Mouse (Mus musculus) sigmoid colon, adult 10 weeks (tissue): ENCODE results near the gene Ehd1. TPM values are rescaled to one million over a fixed set of nuclear protein-coding genes. Genes with fewer than 3 reads are reported as not detected.

Experiments
- polyA plus RNA-seq: library from polyadenylated mRNA; stranded (reverse); fragments of 350-450 nt; fragmentation: Illumina TruSeq; extraction: RNeasy Lipid Tissue Mini Kit (QIAGEN cat#74804); gene quantifications from one replicate; pipeline ENCODE4 v1.2.3, GENCODE M21; 2014; ENCODE audit warnings: low read depth, low replicate concordance

Ehd1 gene
- 8.5 TPM for polyA plus RNA-seq

DNA sequence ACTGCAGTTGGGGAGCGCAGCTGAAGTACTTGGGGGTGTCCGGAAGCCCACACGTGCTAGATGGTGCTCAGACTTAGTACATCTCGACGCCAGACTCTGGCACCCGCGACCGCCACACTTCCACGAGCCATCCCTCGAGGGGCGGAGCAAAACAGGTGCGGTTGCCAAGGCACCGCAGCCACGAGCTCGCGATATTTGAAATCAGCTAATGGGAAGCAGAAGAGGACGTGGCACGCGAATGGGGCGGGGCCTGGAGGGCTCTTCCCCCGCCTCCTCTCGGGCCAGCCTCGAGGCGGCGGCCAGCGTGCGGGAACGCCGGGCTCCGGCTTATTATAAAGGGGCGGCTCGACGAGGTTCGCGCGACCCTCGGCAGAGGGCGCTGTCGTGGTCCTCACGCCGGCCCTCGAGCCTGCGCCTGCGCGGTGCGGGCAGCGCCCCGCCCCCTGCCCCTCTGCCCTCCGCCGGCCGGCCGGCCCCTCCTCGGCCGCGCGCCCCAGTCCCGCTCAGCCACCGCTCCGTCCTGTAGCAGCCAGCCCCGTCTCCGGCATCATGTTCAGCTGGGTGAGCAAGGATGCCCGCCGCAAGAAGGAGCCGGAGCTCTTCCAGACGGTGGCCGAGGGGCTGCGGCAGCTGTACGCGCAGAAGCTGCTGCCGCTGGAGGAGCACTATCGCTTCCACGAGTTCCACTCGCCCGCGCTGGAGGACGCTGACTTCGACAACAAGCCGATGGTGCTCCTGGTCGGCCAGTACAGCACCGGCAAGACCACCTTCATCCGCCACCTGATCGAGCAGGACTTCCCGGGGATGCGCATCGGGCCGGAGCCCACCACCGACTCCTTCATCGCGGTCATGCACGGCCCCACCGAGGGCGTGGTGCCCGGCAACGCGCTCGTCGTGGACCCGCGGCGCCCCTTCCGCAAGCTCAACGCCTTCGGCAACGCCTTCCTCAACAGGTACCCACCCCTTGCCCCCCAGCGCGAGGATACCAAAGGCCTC is at the start of gene Ehd1:
Gene Ehd1, plus strand, starts transcription at position 300 of the 996 bp plus-strand sequence.

GRCm38 (mm10) chr19:6235084-6236052 is 41.2 kb upstream of the Ehd1 start, which contains the start of gene Ppp2r5b:
Gene Ppp2r5b, minus strand, starts transcription at chr19:6235872.

GRCm38 (mm10) chr19:6241274-6242107 is 35.0 kb upstream of the Ehd1 start, which contains the start of gene Atg2a:
Gene Atg2a, plus strand, starts transcription at chr19:6241668.

DNA sequence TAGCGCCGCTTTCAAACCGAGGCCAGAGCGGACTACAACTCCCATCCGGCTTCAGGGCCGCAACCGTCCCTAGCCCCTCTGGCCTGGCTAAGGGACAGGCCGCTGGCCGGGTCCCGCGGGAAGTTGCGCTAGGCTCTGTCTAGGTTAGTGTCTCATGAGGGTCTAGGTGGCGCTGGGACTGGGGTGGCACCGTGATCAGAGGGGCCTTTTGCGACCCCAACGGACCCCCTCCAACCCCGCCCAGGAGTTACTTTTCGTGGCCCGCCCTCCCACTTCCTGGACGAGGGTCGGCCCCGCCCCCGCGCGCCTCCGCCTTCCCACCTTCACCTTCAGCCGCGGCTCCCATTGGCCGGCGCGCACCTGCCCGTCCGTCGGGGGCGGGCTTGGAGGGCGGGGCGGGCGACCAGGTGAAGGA is 29.6 kb downstream of the Ehd1 start, which contains the start of gene Cdc42bpg:
Gene Cdc42bpg, plus strand, starts transcription at position 320 of the 415 bp plus-strand sequence.

DNA sequence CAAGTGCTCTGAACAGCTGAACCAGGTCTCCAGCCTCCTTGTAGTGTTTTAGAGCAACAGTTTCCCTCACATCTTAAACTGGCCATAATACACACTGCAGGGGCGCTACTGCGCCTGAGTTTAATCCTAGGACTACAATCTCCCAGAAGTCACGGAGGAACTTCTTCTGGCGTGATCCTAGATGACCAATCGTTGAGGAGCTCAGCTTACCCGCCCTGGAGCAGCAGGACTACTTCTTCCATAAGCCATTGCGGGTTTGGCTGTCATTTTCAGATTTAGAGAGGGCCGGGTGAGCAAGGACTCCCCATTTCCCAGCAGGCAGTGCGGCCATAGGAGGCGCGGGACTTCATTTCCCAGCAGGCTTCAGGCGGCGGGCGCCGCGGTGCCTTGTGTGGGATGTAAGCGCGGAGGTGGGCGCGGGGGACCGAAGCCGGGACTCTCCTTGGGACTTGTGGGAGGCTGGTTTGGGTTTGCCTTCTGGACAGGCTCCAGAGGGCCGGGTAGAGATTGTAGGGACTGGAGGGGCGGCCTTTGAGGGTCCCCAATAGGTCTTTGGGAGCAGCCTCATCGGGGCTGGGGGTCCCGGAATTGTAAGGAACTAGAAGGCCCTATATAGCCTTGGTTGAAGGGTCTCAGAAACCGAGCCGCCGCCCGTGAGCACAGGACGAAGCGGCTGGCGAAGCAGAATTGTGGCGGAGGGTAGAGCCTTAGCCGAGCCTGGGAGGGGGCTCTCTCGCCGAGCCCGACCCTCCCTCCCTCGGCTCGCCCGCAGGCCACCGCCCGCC is 58.3 kb downstream of the Ehd1 start, which contains the start of gene Men1:
Gene Men1, plus strand, starts transcription at position 307 of the 785 bp plus-strand sequence.

DNA sequence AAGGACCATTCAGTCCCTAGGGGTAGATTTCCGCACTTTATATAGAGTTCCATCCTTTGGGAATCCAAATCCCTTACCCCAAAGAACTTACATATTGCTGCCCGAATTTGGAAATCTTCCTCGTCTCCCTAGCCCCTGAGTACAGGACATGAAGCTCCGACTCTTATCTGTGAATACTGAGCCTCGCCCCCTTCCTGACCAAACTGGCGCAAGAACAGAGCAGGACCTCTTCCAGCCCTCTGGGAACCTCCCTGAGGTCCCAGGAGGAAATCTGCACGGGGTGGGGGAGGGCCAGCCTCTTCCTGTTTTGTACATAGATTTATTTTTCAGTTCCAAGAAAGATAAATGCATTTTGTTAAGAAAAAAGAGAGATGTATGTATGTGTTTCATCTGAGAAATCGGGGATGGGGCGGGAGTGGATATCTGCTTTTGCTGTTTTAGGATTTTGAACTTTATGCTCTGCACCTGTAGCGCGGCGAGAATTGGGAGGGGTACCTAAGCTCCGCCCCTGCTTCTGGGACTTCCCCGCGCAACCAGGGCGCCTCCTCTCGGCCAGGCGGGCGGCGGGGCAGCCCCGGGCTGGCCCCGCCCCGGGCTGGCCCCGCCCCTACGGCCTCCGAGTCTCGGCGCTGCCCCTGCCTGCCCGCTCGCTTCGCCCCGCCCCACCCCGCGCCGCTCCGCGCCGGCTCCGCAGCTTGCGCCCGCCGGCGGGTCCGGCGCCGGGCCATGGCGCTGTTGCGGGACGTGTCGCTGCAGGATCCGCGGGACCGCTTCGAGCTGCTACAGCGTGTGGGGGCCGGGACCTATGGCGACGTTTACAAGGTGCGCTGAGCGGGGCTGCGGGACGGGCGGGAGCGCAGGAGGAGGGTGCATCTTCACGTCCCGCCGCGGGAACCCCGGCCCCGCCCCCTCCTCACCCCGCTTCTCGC is 64.3 kb downstream of the Ehd1 start, which contains the start of gene Map4k2:
Gene Map4k2, plus strand, starts transcription at position 612 of the 929 bp plus-strand sequence.

Other genes with a start within 250 kb of the Ehd1 start
- gene Syvn1, start 230.1 kb upstream of the Ehd1 start, polyA plus RNA-seq: 1.1 TPM
- gene Mrpl49, start 218.9 kb upstream of the Ehd1 start, polyA plus RNA-seq: 24.2 TPM
- 18.5 TPM for gene Fau, start 218.9 kb upstream of the Ehd1 start, polyA plus RNA-seq
- gene Znhit2, start 215.5 kb upstream of the Ehd1 start, polyA plus RNA-seq: not detected
- gene Tm7sf2, start 208.4 kb upstream of the Ehd1 start, polyA plus RNA-seq: 3.7 TPM
- gene Vps51, start 199.5 kb upstream of the Ehd1 start, polyA plus RNA-seq: 13.1 TPM
- gene Tmem262, start 196.7 kb upstream of the Ehd1 start, polyA plus RNA-seq: not detected
- not detected for gene Gm28374, start 194.5 kb upstream of the Ehd1 start, polyA plus RNA-seq
- 0.69 TPM for gene Zfpl1, start 191.8 kb upstream of the Ehd1 start, polyA plus RNA-seq
- 3.0 TPM for gene Cdca5, start 191.7 kb upstream of the Ehd1 start, polyA plus RNA-seq
- gene AC131692.1, start 182.3 kb upstream of the Ehd1 start, polyA plus RNA-seq: not detected
- gene Naaladl1, start 170.9 kb upstream of the Ehd1 start, polyA plus RNA-seq: 1.5 TPM
- gene Sac3d1, start 158.1 kb upstream of the Ehd1 start, polyA plus RNA-seq: 0.82 TPM
- gene Snx15, start 148.4 kb upstream of the Ehd1 start, polyA plus RNA-seq: 6.2 TPM
- 1.2 TPM for gene Batf2, start 135.7 kb upstream of the Ehd1 start, polyA plus RNA-seq
- gene Arl2, start 135.2 kb upstream of the Ehd1 start, polyA plus RNA-seq: 3.0 TPM
- not detected for gene Majin, start 92.3 kb upstream of the Ehd1 start, polyA plus RNA-seq
- gene Gpha2, start 50.3 kb upstream of the Ehd1 start, polyA plus RNA-seq: not detected
- 0.50 TPM for gene Ppp2r5b, start 40.9 kb upstream of the Ehd1 start, polyA plus RNA-seq
- 0.32 TPM for gene Atg2a, start 35.1 kb upstream of the Ehd1 start, polyA plus RNA-seq
- 7.5 TPM for gene Cdc42bpg, start 29.7 kb downstream of the Ehd1 start, polyA plus RNA-seq
- gene Men1, start 58.3 kb downstream of the Ehd1 start, polyA plus RNA-seq: 4.4 TPM
- 6.6 TPM for gene Map4k2, start 64.4 kb downstream of the Ehd1 start, polyA plus RNA-seq
- 156 TPM for gene Sf1, start 87.0 kb downstream of the Ehd1 start, polyA plus RNA-seq
- 4.2 TPM for gene Pygm, start 107.7 kb downstream of the Ehd1 start, polyA plus RNA-seq
- 4.7 TPM for gene Rasgrp2, start 122.6 kb downstream of the Ehd1 start, polyA plus RNA-seq
- 0.16 TPM for gene Nrxn2, start 142.0 kb downstream of the Ehd1 start, polyA plus RNA-seq